Mouse (Mus musculus) cerebellum, postnatal 25 days (tissue): ENCODE measurements around the gene Dirc2.

Experiments
- DNase-seq, 2 experiments: peaks; one replicate each; pipeline ENCODE4 v3.0.0; 2021; ENCODE audit warnings: mixed read lengths in 2 of 2

Gene Dirc2

DNA sequence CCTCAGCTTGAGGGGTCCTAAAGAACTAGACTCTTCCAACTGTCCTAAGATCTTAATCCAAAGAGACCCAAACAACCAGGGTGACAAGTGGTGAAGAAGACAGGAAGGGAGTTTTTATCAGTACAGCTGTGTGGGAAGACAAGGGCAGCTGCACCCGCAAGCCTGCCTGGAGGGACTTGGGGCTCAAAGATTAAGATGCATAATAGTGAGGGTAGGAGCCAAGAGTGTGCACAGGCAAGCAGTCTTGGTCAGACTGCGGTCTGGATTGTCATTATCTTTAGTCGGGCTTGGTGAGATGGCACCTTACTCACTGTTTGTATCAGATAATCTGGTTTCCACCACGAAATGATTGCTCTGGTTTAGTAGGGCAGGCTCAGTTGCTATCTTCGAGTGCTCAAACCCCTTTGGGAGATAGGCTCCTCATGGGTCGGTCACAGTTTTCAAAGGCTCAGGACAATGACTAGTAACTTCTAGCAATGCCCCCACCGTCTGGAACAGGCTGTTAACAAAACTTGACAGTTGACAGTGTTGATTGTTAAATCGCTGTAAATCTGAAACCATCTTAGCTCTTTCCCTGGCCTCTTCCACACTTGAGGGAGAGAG, 91.5 kb downstream of the Dirc2 start:
- DNase-seq, result no peak

DNA sequence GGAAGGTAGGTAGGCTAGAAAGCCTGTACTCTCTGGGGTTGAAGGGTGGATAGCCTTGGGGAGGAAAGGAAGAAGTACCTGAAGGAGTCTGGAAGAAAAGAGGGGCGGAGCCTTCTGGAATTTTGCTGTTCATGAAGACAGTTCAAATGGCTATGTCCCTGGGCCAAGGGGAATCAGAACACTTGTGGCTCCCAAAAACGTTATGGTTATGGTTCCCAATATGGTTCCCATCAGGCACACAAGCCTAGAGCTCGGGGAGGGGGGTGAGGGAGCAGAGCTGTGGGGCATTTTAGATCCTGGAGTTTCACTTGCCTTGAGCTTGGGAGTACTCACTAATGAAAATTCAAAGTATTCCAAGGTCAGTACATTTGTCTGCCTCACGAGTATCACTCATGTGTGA, 104.3 kb downstream of the Dirc2 start:
- no peak for DNase-seq

DNA sequence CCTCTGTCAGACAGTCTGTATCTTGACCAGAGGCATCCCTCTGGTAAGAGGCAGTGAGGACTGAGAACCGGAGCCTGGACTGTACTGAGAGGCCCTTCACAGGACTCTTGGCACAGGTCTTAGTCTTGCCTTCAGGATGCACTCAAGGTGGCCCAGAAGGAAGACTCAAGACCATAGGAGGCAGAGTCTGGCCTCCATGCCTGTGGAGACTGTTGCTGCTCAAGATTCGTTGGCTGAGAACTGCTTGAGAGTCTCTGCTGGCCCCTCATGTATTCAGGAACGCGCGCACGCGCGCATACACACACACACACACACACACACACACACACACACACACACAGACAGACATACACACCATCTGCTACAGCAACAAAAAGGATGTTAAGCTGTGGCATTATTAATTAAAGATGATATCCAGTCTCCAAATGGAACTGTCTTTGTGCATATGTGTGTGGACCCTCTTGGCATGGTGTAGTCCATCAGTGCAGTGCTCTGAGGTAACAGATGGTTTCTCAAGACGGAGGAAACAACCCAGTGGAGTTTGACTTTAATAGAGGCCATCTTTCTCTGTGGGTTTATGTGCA, 105.2 kb downstream of the Dirc2 start:
- DNase-seq, result no peak

DNA sequence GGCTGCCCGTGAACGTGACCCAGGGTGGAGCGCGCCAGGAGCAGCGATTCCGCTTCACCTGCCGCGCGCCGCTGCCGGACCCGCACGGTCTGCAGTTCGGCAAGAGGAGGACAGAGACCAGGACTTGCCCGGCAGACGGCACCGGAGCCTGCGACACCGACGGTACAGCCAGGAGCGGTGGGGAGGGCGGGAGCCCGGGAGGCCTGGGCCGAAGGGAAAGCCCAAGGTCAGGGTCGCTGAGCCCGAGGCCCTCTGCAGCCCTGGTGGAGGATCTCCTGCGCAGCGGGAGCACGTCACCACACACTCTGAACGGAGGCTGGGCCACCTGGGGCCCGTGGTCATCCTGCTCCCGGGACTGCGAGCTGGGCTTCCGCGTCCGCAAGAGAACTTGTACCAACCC, 108.9 kb downstream of the Dirc2 start:
- no peak for DNase-seq

DNA sequence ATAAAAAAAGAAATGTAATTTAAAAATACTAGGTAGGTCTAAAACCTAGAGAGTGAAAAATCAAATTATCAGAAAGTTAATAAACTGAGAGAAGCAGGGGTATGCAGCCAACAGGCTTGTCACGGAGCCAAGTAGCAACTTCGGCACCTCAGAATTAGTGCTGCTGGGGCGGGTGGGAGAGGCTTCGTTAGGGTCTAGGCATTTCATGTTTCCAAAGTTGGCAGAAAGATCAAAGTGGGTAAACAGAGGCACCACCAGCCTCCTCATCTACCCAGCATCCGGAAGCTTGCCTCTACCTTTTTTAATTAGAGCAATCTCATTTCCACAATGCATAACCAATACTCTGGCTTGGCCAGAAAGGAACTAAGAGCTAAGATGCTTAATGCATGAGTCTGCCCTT, 115.2 kb downstream of the Dirc2 start:
- no peak for DNase-seq

DNA sequence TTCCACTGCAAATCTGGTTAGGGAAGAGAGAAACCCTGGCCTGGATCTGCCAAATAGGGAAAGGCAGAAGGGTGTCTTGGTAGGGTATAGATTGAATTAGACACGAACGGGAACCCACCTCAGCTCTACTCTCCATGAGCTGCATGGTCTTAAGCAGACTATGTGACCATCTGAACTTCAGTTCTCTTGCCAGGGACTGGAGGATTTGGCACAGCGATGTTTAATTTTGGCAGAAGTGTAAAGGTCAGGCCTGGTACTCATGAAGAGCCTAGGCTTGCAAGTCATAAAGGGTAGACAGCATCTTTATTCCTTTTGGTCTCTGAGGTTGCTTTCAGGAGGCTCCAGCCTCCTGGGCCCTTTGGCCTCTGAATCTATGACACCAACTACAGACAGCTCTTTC, 116.5 kb downstream of the Dirc2 start:
- peak in 1 of 2 experiments; percentile 67 for DNase-seq

DNA sequence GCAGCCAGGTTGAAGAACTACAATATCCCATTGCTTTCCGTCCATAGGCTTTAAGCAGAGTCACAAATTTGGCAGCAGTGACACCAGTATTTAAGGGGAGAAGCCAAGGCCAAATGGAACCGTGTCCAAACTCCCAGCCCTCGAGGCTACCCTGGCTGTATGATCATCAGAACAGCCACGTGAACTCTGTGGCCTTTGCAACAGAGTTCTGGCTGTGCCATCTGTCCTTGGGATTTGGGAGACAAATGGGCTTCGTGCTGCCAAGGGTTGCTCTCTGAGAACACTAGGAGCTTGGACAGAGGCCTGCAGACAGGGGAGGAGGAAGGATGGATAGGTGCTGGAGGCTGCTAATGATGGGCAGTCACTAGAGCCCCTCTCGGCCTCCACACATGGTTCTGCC, 117.0 kb downstream of the Dirc2 start:
- DNase-seq, result peak; percentile 86 to 87

DNA sequence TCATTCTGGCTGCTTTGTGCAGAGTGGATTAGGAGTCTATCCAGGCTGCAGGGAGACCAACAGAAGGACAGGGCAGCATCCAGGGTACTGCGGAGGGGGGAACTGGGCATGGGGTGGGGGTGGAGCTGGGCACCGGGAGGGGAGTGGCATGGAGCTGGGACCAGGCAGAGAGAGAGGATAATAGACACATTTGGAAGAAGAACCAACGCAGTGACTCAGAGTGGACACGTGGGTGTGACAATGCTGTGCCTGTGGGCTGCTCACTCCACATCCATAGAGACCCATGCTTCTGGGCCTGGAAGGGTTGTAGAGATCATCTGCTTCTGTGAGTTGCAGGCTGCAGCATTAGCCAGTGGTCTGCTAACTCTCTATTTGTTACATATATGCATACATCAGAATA, 120.3 kb downstream of the Dirc2 start:
- no peak for DNase-seq
